Mouse (Mus musculus) heart, embryonic 16.5 days (tissue): ENCODE data around the gene Nubpl. TPM values are rescaled to one million over a fixed set of nuclear protein-coding genes. Genes with fewer than 3 reads are reported as not detected.
A peak's percentile ranks its signal among the peaks of the same experiment; 100 is the strongest.

Experiments
- ATAC-seq: fragments of 200-750 bp; cut with Nextera tagmentation; replicated peaks from 2 replicates; pipeline ENCODE4 v1.8.0; 2017; ENCODE audit warnings: moderate number of reproducible peaks; ENCODE audit not compliant: insufficient read depth, low FRiP score; ENCODE audit errors: extremely low read depth
- H3K27ac ChIP-seq: fragments of 300-500 bp; sonication (generic); 2 replicates; pipeline ENCODE4 v1.5.1; 2014; ENCODE audit warnings: mild to moderate bottlenecking, low read length, control low read depth, moderate library complexity
- H3K27me3 ChIP-seq: fragments of 300-500 bp; sonication (generic); 2 replicates; pipeline ENCODE4 v1.6.1; 2014; ENCODE audit warnings: low read length, mixed read lengths; ENCODE audit not compliant: control insufficient read depth, insufficient read depth
- H3K36me3 ChIP-seq: fragments of 300-500 bp; sonication (generic); 2 replicates; pipeline ENCODE4 v1.6.1; 2014; ENCODE audit not compliant: control insufficient read depth, insufficient read depth
- H3K4me1 ChIP-seq: fragments of 300-500 bp; sonication (generic); 2 replicates; pipeline ENCODE4 v1.6.1; 2014; ENCODE audit warnings: low read length, mixed read lengths; ENCODE audit not compliant: control insufficient read depth, insufficient read depth
- H3K4me2 ChIP-seq: fragments of 300-500 bp; sonication (generic); 2 replicates; pipeline ENCODE4 v1.6.1; 2014; ENCODE audit warnings: low read depth, mild to moderate bottlenecking, control low read depth, low read length
- H3K4me3 ChIP-seq: fragments of 300-500 bp; sonication (generic); 2 replicates; pipeline ENCODE4 v1.5.1; 2014; ENCODE audit warnings: mild to moderate bottlenecking, control low read depth, low read length
- H3K9ac ChIP-seq: fragments of 300-500 bp; sonication (generic); 2 replicates; pipeline ENCODE4 v1.6.1; 2014; ENCODE audit warnings: low read length, control low read depth
- H3K9me3 ChIP-seq: fragments of 300-500 bp; sonication (generic); replicated peaks from 2 replicates; pipeline ENCODE4 v1.6.1; 2016; ENCODE audit warnings: low read length; ENCODE audit not compliant: control insufficient read depth
- WGBS: fragments of 180-500 bp; shearing (Covaris S2); extraction: QIAGEN DNeasy Blood & Tissue Kit; methylation state at CpG from one replicate; pipeline ENCODE4 v1.1.7; 2014; 5-methylcytosine and 5-hydroxymethylcytosine counted together
- polyA plus RNA-seq: library from polyadenylated mRNA; unstranded; fragments of >200 nt; fragmentation: Nextera tagmentation; extraction: Ambion mirVana; gene quantifications from 2 replicates; pipeline ENCODE4 v1.2.1, GENCODE M21; 2015

The Nubpl gene
- polyA plus RNA-seq, 1 experiment from 2014 or later = 10.6 TPM

DNA sequence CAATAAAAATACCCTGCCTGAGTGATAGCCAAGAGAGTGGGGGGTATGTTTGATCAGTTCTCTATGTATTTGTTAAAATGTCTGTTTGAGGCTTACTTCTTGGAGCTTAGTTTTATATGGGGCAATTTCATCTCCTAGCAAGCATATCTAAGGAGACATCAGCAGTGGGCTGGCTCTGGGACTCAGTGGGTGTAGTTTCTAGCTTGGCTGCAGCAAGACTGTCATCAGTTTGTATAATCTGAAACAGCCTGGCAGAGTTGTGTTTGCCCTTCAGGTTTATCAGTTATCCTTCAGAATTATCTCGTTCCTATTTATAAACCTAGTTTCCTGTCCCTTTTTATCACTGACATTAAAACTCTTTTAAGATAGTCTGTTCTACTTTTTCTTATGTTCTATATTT, 175.3 kb downstream of the Nubpl start:
- no peaks in the 10 kb centered on the region for H3K36me3 ChIP-seq

GRCm38 (mm10) chr12:52276320-52276719, 178.8 kb downstream of the Nubpl start:
- Histone ChIP-seq H3K36me3 (no peaks in the 10 kb centered on the region), H3K27ac (no peak overlapping the region), H3K9ac (no peak overlapping the region), H3K4me1 (peaks cover 10% of the 10 kb centered on the region), H3K9me3 (no peaks in the 10 kb centered on the region), H3K4me3 (no peak overlapping the region), H3K4me2 (no peak overlapping the region), H3K27me3 (no peaks in the 10 kb centered on the region)
- no peak for ATAC-seq
- WGBS = 37% methylated on average over 1 of the region's 1 CpGs

More for the DNA sequence above, 175.3 kb downstream of the Nubpl start:
- H3K9me3 ChIP-seq = no peaks in the 10 kb centered on the region
- no peak overlapping the region for H3K4me3 ChIP-seq
- no peak overlapping the region for H3K4me2 ChIP-seq
- 0% methylated on average over 1 of the region's 1 CpGs for WGBS
- ATAC-seq = no peak
- no peak overlapping the region; the same call in 1 of the 2 replicates for H3K27ac ChIP-seq
- H3K9ac ChIP-seq = no peak overlapping the region
- H3K4me1 ChIP-seq = peaks cover 10% of the 10 kb centered on the region
- H3K27me3 ChIP-seq = no peaks in the 10 kb centered on the region

DNA sequence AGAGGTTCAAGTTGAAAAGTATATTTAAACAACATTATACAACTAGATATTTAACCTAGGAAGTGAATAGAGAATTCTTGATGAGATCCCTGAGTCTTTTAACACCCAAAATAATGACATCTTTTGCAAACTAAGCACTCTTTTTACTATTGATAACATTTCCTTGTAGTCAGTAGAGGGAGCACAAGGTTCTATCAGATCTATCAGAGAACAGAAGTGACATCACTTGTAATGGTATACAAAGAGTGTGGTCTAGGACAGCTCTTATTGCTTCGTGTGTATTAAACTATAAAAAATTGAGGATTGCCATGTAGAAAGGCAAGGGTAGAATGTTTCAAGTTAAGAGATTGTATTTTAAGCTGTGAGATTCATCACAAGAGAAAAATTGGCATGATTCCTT, 183.7 kb downstream of the Nubpl start:
- Histone ChIP-seq H3K27me3 (no peaks in the 10 kb centered on the region), H3K4me2 (no peak overlapping the region), H3K9me3 (no peaks in the 10 kb centered on the region), H3K4me3 (no peak overlapping the region), H3K4me1 (no peaks in the 10 kb centered on the region), H3K36me3 (no peaks in the 10 kb centered on the region), H3K27ac (no peak overlapping the region), H3K9ac (no peak overlapping the region)
- ATAC-seq = no peak
- WGBS = 60% methylated on average over 1 of the region's 1 CpGs

DNA sequence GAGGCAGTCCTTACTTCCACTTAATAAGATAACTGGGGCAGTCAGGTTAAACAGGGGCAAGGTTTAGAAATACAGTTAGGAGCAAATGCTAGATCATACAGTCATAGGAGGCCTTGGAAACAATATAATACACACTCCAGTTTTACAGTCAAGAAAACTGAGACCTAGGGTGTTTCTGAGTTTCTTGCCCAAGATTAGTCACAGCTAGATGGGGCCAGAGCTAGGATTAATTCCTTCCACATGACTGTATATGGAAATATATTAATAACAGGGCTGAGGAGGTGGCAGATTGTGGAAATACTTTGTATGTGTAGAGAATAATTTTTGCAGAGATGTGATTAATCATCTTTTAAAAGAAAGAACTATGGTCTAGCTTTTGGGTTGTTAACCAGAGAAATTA, 186.9 kb downstream of the Nubpl start:
- no peak overlapping the region for H3K9ac ChIP-seq
- no peak overlapping the region for H3K27ac ChIP-seq
- no peaks in the 10 kb centered on the region for H3K9me3 ChIP-seq
- H3K4me1 ChIP-seq = peaks cover 6% of the 10 kb centered on the region; the same call in 1 of the 2 replicates
- no peaks in the 10 kb centered on the region for H3K36me3 ChIP-seq
- ATAC-seq = no peak
- no peaks in the 10 kb centered on the region for H3K27me3 ChIP-seq
- no peak overlapping the region for H3K4me2 ChIP-seq
- H3K4me3 ChIP-seq = no peak overlapping the region

DNA sequence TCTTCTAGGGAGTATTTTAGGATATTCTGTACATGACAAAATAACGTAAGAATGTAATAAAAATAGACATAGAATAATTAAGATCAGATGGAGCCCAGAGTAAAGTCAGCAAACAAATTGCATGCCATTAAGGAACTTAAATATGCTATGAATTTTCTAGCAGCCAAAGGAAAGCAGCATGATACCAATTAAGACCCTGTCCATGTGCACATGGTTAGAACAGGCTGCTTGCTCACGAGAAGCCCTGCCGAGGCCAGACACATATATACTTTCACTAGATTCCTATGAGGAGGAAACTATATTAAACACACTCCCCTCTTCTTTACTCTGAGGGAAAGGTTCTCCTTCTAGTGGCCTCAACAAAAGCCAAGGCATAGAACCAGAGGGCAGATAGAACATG, 189.3 kb downstream of the Nubpl start:
- Histone ChIP-seq H3K9ac (no peak overlapping the region), H3K27me3 (no peaks in the 10 kb centered on the region), H3K4me3 (no peak overlapping the region), H3K36me3 (no peaks in the 10 kb centered on the region), H3K9me3 (no peaks in the 10 kb centered on the region), H3K4me1 (peaks cover 6% of the 10 kb centered on the region; the same call in 1 of the 2 replicates), H3K4me2 (no peak overlapping the region), H3K27ac (no peak overlapping the region)
- no peak for ATAC-seq
- WGBS = 81% methylated on average over 3 of the region's 3 CpGs

- Histone ChIP-seq H3K27me3 (no peaks in the 10 kb centered on the region), H3K9me3 (no peaks in the 10 kb centered on the region), H3K9ac (no peak overlapping the region), H3K4me1 (peaks cover 6% of the 10 kb centered on the region; the same call in 1 of the 2 replicates), H3K36me3 (no peaks in the 10 kb centered on the region), H3K4me2 (no peak overlapping the region), H3K27ac (peak overlapping the region; percentile 8; the same call in 1 of the 2 replicates), H3K4me3 (no peak overlapping the region)
- peak; percentile 67 for ATAC-seq
- WGBS = 45% methylated on average over 4 of the region's 4 CpGs
Observed at GRCm38 (mm10) chr12:52288537-52288936, 191.0 kb downstream of the Nubpl start.

DNA sequence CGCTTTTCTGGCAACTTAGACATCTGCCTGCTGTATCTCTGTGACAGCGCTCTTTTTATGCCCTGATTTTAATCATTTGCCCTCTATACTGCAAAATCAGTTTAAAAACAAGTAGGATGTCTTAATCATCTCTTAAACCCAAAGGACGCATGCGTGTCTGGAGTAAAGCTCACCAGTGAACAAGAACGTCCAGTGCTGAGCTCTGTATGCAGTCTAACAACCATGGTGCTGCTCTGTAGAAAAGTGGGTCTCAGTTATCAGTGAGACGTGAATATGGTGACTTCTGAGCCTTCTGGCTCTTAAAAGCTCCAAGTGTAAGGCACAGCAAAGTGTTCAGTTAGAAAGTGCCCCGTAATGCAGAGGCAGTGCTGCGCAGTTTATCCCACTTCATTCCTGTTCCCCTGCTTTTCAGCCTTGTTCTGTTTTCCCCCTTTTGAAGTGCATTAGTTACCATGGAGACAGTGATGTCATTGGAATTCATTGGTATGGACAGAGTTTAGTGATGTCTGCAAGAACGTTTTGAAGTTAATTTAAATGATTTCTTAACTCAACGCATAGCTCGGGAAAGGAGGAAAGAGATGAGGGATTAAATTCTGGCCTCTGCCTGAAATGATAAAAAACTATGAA, 191.5 kb downstream of the Nubpl start:
- H3K4me1 ChIP-seq = peaks cover 6% of the 10 kb centered on the region; the same call in 1 of the 2 replicates
- no peak overlapping the region for H3K9ac ChIP-seq
- no peak overlapping the region for H3K4me2 ChIP-seq
- no peaks in the 10 kb centered on the region for H3K36me3 ChIP-seq
- H3K27ac ChIP-seq = peak overlapping the region; percentile 8
- no peak for ATAC-seq
- H3K9me3 ChIP-seq = no peaks in the 10 kb centered on the region
- no peaks in the 10 kb centered on the region for H3K27me3 ChIP-seq
- WGBS = 62% methylated on average over 11 of the region's 11 CpGs
- no peak overlapping the region for H3K4me3 ChIP-seq

DNA sequence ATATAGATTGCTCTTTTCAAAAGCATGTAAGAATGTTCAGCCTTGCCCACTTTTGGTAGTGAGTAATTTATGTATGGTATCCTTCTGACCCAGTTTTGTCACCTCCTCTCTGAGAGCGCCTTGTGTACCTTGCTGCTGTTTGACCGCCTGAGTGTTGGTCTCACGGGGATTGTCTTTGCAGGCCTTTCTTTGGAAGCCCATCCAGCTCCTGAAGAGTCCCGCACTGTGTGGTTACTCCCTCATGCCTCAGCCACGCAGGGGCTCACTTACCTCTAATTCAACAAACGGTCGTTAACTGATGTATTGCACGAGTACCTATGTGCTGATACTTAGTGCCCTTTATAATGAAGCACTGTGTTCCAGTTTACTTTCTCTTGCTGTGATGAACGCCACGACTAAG, 192.1 kb downstream of the Nubpl start:
- WGBS = 71% methylated on average over 10 of the region's 10 CpGs
- ATAC-seq = no peak
- Histone ChIP-seq H3K4me1 (peaks cover 6% of the 10 kb centered on the region; the same call in 1 of the 2 replicates), H3K27ac (0 out of 2 replicates have a peak overlapping the region, but pooled peaks have one; percentile 3), H3K9ac (no peak overlapping the region), H3K4me2 (no peak overlapping the region), H3K4me3 (no peak overlapping the region), H3K27me3 (no peaks in the 10 kb centered on the region), H3K36me3 (no peaks in the 10 kb centered on the region), H3K9me3 (no peaks in the 10 kb centered on the region)

GRCm38 (mm10) chr12:52293931-52294330, 196.4 kb downstream of the Nubpl start:
- Histone ChIP-seq H3K4me2 (no peak overlapping the region), H3K4me1 (peaks cover 7% of the 10 kb centered on the region; the same call in 1 of the 2 replicates), H3K9ac (no peak overlapping the region), H3K4me3 (no peak overlapping the region), H3K36me3 (no peaks in the 10 kb centered on the region), H3K27me3 (no peaks in the 10 kb centered on the region), H3K9me3 (no peaks in the 10 kb centered on the region), H3K27ac (no peak overlapping the region)
- 90% methylated on average over 2 of the region's 2 CpGs for WGBS
- no peak for ATAC-seq
